Mouse (Mus musculus): ENCODE measurements around the gene Nmd3.

Nmd3 gene

DNA sequence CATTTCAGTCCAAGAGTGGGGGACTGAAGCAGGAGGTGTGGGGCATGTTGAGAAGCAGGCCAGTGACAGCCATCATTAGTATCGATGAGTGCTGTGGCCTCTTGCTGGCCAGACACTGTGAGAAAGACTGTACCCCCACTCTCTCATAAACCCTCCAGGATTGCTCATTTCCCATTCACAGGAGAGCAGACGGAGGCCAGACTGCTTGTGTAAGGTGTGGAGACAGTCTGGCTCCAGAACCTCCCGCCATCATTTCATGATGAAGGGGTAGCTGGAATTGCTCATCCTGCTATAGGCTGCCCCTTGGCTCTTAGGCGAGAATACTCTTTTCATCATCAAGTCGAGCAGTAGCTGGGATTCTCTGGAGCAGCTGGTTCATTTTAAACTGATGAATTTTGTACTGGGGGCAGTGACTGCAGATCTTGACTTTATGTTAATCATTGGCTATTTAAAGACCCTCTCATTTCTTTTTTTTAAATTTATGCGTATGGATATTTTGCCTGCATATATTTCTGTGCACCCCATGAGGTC is 41.1 kb downstream of the Nmd3 start:
- DNase-seq (ENCODE audit: low read depth, low spot score): no peak

DNA sequence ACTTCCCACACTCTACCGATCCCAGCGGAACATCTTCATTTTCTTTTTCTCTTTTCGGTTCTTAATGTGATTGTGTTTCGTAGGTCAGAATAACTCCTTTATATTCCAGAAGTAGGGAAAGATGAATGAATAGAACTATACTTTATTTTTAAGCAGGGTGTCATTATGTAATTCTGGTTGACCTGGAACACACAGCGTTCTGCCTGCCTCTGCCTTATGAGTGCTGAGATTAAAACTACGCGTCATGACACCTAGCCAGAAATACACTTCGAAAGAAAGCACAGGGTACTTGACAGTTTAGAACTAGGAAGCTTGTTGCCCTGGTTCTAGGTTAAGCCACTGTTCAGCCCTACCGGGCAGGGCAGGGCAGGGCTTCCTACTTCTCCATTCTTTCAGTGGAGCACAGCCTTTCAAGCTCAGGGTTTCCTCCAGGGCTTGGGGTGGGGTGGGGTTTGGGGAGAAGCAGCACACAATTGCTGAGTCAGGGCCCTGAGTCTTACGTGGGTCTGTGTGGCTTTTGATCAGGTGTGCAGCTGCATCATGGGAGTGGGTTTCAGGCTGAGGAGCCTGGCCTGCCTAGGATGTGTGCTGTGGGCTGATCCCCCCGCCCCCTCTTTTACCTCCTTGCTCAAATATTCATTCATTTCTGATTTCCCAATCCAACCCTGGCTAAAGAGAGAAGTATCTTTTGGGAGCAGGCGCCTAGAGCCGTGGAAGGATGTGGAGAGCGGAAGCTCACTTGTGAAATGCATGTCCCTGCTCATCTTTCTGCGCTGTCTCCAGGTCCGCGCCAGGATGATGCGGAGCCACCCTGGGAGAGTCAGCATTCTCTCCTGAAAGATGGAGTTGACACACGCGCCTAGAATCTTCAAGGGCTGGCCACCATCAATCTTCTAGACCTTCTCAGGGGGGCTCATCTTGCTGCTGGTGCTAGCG is 42.1 kb downstream of the Nmd3 start:
- no peak for DNase-seq (ENCODE audit: low read depth, low spot score)

DNA sequence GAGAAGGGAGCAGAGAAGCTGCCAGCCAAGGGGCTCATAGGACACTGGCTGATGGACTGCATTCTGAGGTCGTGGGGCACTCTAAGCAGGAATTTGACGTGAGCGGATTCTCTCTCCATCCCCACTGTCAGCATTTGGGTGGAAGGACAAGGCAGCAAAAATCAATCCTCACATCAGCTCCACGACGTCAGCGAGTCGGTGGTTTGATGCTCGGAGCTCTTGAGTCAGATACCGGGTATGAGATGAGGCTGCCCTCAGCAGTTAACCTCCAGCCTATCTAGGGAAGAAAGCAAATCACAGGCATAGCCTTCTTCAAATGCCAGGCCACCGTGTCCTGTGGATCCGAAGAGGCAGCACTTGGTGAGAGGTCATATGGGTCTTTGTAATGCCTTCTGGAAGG is 43.4 kb downstream of the Nmd3 start:
- no peak for DNase-seq (ENCODE audit: low read depth, low spot score)

DNA sequence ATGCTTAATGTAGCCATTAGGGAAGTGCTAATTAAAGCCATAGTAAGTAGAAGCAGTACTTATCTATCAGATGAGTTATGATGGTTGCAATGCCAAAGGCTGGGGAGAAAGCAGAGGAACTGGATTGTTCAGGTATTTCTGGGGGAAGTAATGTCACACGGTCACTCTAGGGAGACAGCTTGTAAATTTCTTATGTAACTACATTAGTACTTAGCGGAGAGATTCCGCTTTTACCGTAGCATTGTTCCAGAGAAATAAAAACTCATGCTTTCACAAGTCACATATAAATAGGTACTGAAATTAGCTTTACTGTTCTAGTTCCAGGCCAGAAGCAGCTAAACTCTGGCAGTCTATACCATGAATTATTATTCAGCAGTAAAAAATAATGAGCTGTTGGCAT is 47.4 kb downstream of the Nmd3 start:
- DNase-seq (ENCODE audit: low read depth, low spot score): no peak

DNA sequence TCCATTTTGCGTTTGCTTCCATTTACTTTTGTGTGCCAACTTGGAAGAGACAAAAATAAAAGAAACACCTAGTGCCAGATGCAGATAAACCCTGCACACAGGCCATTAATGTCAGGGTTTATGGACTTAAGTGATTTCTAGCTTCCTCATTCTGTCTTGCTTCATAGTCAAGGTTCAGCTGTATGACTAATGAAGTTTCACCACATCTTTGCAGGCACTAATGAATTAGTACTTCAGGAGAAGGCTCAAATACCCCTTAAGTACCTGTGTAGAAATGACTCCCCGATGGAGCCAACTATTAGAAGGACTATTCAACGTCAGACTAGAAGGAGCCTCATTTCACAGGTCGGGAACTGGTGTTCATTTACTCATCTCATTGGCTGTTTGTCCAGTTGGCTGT is 51.6 kb downstream of the Nmd3 start:
- DNase-seq (ENCODE audit: low read depth, low spot score): no peak

GRCm38 (mm10) chr3:69779246-69779796 is 57.5 kb downstream of the Nmd3 start:
- DNase-seq (ENCODE audit: low read depth, low spot score): no peak

GRCm38 (mm10) chr3:69792823-69793417 is 71.1 kb downstream of the Nmd3 start:
- DNase-seq (ENCODE audit: low read depth, low spot score): no peak

DNA sequence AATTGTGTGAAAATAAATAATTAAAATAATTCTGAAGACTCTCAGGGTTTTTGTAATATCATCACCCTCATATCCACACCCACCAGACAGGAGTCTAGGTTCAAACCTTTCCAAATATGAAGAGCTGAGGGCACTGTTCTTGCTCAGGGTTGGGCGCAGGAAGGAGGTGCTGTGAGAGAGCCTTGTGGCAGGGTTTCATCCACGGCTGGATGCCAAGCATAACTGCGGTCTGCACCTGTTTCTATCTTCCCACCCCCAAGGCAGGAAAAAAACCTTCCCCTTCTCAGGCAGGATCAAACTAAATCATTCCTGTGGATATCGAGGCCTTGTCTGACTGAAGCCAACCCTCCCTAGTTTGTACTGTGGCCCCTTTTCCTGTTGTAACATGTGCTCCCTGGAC is 75.7 kb downstream of the Nmd3 start:
- no peak for DNase-seq (ENCODE audit: low read depth, low spot score)

GRCm38 (mm10) chr3:69797969-69798368 is 76.2 kb downstream of the Nmd3 start:
- no peak for DNase-seq (ENCODE audit: low read depth, low spot score)

DNA sequence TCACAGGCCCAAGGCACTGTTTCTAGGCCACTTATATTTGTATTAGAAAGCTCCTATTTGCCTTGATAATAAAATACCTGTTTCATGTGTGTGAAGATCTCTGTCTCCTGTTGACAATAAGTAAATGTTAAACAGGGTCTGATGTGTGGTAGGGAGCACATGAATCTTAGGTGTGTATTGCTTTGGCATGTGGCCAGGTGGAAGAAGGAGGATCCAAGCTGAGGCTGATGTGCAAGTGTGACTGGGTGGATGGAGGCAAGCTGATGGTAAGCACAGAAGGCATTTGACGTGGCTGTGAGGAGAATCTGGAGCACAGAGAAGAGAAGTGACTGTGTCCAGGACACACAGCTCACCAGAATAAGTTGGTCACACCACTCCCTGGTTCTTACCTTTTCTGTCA is 77.3 kb downstream of the Nmd3 start:
- no peak for DNase-seq (ENCODE audit: low read depth, low spot score)

GRCm38 (mm10) chr3:69800829-69801384 is 79.1 kb downstream of the Nmd3 start:
- no peak for DNase-seq (ENCODE audit: low read depth, low spot score)

GRCm38 (mm10) chr3:69803137-69803536 is 81.4 kb downstream of the Nmd3 start:
- peak; percentile 38 for DNase-seq (ENCODE audit: low read depth, low spot score)
